Mouse (Mus musculus): ENCODE results near the gene Phc1. TPM values are rescaled to one million over a fixed set of nuclear protein-coding genes. Genes with fewer than 3 reads are reported as not detected.

Phc1 gene
- total and polyA plus RNA-seq, 2 experiments from 2014 or later: 24.6 to 75.7 TPM

DNA sequence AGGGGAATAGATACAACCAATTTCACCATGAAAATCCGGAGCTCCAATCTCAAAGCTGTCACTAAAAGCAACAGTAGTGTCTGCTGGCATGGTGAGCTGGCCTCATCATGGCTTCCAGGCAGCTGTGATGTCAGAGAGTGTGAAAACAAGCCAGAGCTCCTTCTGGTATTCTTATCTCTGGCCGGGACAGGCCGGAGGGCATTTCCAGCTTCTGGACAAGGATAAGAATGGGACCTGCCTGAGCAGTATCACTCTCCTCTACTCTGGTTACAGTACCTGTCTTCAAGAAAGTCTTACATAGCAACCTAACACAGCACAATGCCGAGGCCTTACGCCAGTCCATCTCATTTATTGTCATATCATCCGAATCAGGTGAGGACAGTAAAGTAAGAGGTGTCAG lies 5.4 kb upstream of the Phc1 start:
- ATAC-seq (no peak), DNase-seq (no peak)
- Histone ChIP-seq H3K4me3 (ENCODE audit: low read depth, low read length) (no peak overlapping the region), H3K9ac (no peak overlapping the region), H3K9me3 (ENCODE audit: low read length) (no peaks in the 10 kb centered on the region), H3K27me3 (ENCODE audit: insufficient read depth, low read length) (no peaks in the 10 kb centered on the region), H3K36me3 (ENCODE audit: insufficient read depth) (no peaks in the 10 kb centered on the region), H3K4me1 (ENCODE audit: insufficient read depth) (no peaks in the 10 kb centered on the region), H3K27ac (ENCODE audit: low read depth, low read length) (no peak overlapping the region), H3K4me2 (ENCODE audit: low read depth) (no peak overlapping the region)
- WGBS: 84% methylated on average over 6 of the region's 6 CpGs
- no peak for TF ChIP-seq CTCF (IDR thresholded peaks at IDR 0.05; ENCODE audit: low read depth)

DNA sequence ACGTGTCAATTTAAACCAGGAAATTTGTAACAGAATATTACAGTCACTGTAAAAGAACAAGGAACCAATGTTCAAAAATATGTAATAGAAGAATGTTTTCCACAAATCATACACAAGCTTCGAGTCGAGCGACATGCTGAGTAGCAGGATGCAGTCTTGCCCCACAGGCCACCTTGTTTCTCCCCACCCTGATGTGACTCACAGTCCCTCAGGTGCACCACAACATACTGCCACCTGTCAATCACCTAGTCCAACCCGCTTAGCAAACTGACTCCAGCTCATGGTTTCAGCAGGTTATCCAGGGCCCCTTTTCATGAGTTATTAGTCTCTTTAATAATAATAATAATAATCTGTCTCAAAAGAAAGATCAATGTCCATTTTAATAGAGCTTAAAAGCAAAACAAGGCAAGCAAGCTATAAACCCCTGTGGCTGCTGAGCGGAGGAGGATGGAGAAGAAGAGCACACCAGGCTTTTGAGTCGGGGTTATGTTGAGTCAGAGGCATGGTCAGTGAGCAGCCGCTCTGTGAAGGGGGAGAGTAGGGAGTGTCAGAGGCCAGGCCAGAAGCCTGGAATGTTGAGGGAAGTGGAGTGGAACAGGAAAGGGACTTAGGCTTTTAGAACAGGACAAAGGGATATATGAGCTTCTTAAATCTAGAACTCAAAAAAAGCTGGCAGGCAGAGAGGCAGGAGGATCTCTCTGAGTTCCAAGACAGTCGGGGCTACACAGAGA lies 4.2 kb upstream of the Phc1 start:
- no peak for TF ChIP-seq CTCF (IDR thresholded peaks at IDR 0.05; ENCODE audit: low read depth)
- no peak overlapping the region for H3K9ac ChIP-seq
- no peak overlapping the region for H3K4me3 ChIP-seq (ENCODE audit: low read depth, low read length)
- H3K27ac ChIP-seq (ENCODE audit: low read depth, low read length): no peak overlapping the region
- no peaks in the 10 kb centered on the region for H3K4me1 ChIP-seq (ENCODE audit: insufficient read depth)
- H3K4me2 ChIP-seq (ENCODE audit: low read depth): no peak overlapping the region
- no peaks in the 10 kb centered on the region for H3K36me3 ChIP-seq (ENCODE audit: insufficient read depth)
- WGBS: 56% methylated on average over 9 of the region's 9 CpGs
- no peak for ATAC-seq
- H3K9me3 ChIP-seq (ENCODE audit: low read length): no peaks in the 10 kb centered on the region
- no peaks in the 10 kb centered on the region for H3K27me3 ChIP-seq (ENCODE audit: insufficient read depth, low read length)
- DNase-seq: no peak

DNA sequence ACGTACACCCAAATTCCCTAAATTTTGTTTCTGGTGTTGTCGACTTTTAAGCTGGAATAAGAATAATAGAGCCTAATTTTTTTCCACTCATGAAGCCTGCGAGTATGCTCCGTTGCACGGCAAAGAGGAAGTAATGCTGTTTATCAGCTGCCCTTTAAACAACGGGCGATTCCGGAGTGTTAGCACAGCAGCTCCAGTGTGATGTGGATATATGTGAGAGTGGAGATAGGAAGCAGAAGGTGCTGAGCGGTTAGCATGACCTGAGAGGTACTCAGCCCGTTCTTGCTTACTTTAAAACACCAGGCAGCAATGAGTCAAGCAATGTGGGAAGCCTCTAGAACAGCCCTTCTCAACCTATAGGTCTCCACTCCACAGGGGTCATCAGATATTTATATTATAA lies 3.4 kb upstream of the Phc1 start:
- no peak overlapping the region for H3K27ac ChIP-seq (ENCODE audit: low read depth, low read length)
- H3K4me3 ChIP-seq (ENCODE audit: low read depth, low read length): no peak overlapping the region
- H3K36me3 ChIP-seq (ENCODE audit: insufficient read depth): no peaks in the 10 kb centered on the region
- H3K27me3 ChIP-seq (ENCODE audit: insufficient read depth, low read length): no peaks in the 10 kb centered on the region
- no peaks in the 10 kb centered on the region for H3K9me3 ChIP-seq (ENCODE audit: low read length)
- DNase-seq (no peak), ATAC-seq (no peak)
- H3K4me1 ChIP-seq (ENCODE audit: insufficient read depth): no peaks in the 10 kb centered on the region
- H3K9ac ChIP-seq: no peak overlapping the region
- H3K4me2 ChIP-seq (ENCODE audit: low read depth): no peak overlapping the region
- 68% methylated on average over 10 of the region's 10 CpGs for WGBS
- no peak for TF ChIP-seq CTCF (IDR thresholded peaks at IDR 0.05; ENCODE audit: low read depth)

DNA sequence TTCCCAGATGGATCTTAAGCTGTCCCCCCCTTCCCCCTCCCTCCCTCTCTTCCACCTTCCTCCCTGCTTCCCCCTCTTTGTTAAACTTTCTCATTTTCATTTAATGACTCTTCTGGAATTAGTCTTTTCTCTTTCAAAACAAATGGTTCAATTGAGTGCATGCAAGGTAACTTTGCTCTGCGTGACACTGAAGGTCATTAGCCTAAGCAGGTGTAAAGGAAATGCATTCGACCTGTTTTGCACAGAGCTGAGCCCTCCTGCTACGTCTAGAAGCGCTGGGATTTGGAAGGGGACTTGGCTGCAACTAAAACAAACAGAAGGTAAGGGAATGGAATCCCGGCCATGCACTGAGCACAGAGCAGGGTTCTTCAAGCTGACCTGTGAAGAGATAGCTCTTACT lies 1.8 kb upstream of the Phc1 start:
- Histone ChIP-seq H3K27ac (ENCODE audit: low read depth, low read length) (no peak overlapping the region), H3K27me3 (ENCODE audit: insufficient read depth, low read length) (no peaks in the 10 kb centered on the region), H3K4me2 (ENCODE audit: low read depth) (no peak overlapping the region), H3K4me1 (ENCODE audit: insufficient read depth) (peaks cover 9% of the 10 kb centered on the region; the same call in 1 of the 2 replicates), H3K36me3 (ENCODE audit: insufficient read depth) (no peaks in the 10 kb centered on the region), H3K9me3 (ENCODE audit: low read length) (no peaks in the 10 kb centered on the region), H3K9ac (no peak overlapping the region), H3K4me3 (ENCODE audit: low read depth, low read length) (no peak overlapping the region)
- TF ChIP-seq CTCF (IDR thresholded peaks at IDR 0.05; ENCODE audit: low read depth): no peak
- DNase-seq: no peak
- WGBS: 21% methylated on average over 5 of the region's 5 CpGs
- ATAC-seq: no peak

DNA sequence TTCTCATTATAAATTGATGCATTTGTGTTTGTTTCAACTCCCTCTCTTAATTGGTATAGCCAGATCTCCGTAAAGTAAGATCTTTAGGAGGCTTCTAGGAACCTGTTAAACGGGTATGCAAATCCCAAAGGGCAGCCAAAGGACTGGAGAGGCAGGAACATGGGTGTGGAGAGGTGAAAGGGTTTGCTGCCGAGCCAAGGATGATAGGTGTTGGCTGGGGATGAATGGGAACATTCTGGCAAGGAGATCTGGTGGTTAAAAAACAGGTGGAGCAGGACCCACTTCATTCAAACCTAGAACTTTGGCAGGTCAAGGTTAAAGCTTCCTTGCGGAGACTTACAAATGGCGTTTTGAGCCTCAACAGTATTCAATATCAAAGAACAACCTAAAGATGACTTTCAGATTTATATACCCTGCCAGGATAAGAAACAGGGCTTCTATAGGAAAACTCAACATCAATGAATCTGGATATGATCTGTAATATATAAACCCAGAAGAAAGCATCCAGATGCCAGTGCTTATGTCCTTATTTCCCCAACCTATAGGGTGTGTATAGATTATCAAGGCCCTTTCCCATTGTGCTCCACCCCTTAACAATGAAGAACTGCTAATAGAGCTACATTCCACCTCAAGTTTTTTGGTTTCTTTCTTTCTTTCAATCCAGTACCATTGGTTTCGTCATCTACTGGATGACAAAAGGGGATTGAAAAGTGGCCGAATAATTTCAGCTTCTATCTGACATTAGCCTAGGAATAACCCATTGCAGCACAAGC lies 863 bp upstream of the Phc1 start:
- H3K4me2 ChIP-seq (ENCODE audit: low read depth): peak overlapping the region; percentile 66
- peak; percentile 4 for DNase-seq
- peaks cover under 1% of the 10 kb centered on the region; the same call in 1 of the 2 replicates for H3K36me3 ChIP-seq (ENCODE audit: insufficient read depth)
- no peak for ATAC-seq
- H3K9me3 ChIP-seq (ENCODE audit: low read length): no peaks in the 10 kb centered on the region
- H3K9ac ChIP-seq: peak overlapping the region; percentile 73
- H3K27ac ChIP-seq (ENCODE audit: low read depth, low read length): peak overlapping the region; percentile 97
- 36% methylated on average over 7 of the region's 7 CpGs for WGBS
- TF ChIP-seq CTCF (IDR thresholded peaks at IDR 0.05; ENCODE audit: low read depth): no peak
- H3K4me3 ChIP-seq (ENCODE audit: low read depth, low read length): peak overlapping the region; percentile 82; the same call in 1 of the 2 replicates
- peaks cover 9% of the 10 kb centered on the region; the same call in 1 of the 2 replicates for H3K4me1 ChIP-seq (ENCODE audit: insufficient read depth)
- no peaks in the 10 kb centered on the region for H3K27me3 ChIP-seq (ENCODE audit: insufficient read depth, low read length)

DNA sequence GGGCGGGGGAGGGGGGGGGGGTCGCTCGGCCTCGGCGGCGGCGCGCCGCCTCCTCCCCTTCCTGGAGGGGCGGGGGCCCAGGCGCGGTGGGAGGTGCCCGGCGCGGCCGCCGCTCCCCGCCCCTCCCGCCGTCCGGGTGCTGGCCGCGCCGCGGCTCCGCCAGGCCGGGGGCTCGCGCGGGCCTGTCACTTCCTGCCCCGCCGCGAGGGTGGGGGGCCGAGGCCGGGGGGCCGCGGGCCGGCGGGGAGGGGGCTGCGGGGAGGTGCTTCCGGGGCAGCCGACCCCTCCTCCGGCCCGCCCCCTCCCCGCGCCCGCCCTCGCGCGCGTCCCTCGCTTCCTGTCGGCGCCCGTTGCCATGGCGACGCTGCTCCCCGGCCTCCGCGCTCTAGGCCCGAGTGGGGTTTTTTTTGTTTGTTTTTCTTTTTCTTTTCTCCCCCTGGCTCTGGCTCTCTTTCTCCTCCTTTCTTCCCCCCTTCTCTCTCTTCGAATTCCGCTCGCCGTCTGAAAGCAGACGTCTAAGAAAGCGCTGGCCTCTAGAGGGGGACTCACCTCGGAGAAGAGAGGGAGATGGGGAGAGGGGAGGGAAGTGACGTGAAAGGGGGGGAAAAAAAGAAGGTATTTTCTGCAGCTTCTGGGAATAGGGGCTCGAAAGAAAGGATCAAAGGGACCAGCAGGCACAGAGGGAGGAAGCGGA lies 566 bp downstream of the Phc1 start:
- no peaks in the 10 kb centered on the region for H3K27me3 ChIP-seq (ENCODE audit: insufficient read depth, low read length)
- DNase-seq (peak; percentile 95), ATAC-seq (peak; percentile 91)
- H3K4me3 ChIP-seq (ENCODE audit: low read depth, low read length): peak overlapping the region; percentile 82
- H3K9me3 ChIP-seq (ENCODE audit: low read length): no peaks in the 10 kb centered on the region
- H3K4me2 ChIP-seq (ENCODE audit: low read depth): peak overlapping the region; percentile 66
- WGBS: under 1% methylated on average over 29 of the region's 71 CpGs
- peak; percentile 51 for TF ChIP-seq CTCF (IDR thresholded peaks at IDR 0.05; ENCODE audit: low read depth)
- H3K4me1 ChIP-seq (ENCODE audit: insufficient read depth): peaks cover 9% of the 10 kb centered on the region; the same call in 1 of the 2 replicates
- H3K36me3 ChIP-seq (ENCODE audit: insufficient read depth): peaks cover 5% of the 10 kb centered on the region; the same call in 1 of the 2 replicates
- H3K27ac ChIP-seq (ENCODE audit: low read depth, low read length): peak overlapping the region; percentile 97
- H3K9ac ChIP-seq: peak overlapping the region; percentile 73

All from forebrain, postnatal 0 days (tissue).